Comparison of ENCODE assay signal across 16 mouse cellular contexts in genomic region chr8:77284473-77284872, GRCm38 (mm10).
"Had no signal": no experiment of that assay in that cellular context is flagged by ENCODE, and none has a peak within 500 bp of the region (broad histone marks: within the 10 kb centered on the region; RNA-seq: fewer than 3 reads in every experiment).

No protein-coding gene starts in this region.

- ATAC-seq: intestine, embryonic 16.5 days; midbrain, embryonic 15.5 days had no signal

- H3K4me1 ChIP-seq: midbrain, embryonic 15.5 days; neural tube, embryonic 13.5 days; stomach, embryonic 15.5 days had no signal

- H3K9ac ChIP-seq: limb, embryonic 13.5 days; liver, embryonic 14.5 days; midbrain, embryonic 15.5 days; neural tube, embryonic 13.5 days; stomach, embryonic 15.5 days had no signal

- DNase-seq: kidney, adult 8-10 months; kidney, postnatal 25 days; layer of hippocampus, adult 9-11 months; left cerebral cortex, postnatal 4 days; lung, adult 18-20 months; lung, postnatal 10 days; lung, postnatal 4 days; right cerebral cortex, postnatal 14 days had no signal

- H3K27me3 ChIP-seq: limb, embryonic 13.5 days; megakaryocyte, embryonic 14.5 days; midbrain, embryonic 15.5 days; neural tube, embryonic 13.5 days; stomach, embryonic 15.5 days had no signal

- H3K4me3 ChIP-seq: limb, embryonic 13.5 days; midbrain, embryonic 15.5 days; neural tube, embryonic 13.5 days; stomach, embryonic 15.5 days had no signal

- H3K4me2 ChIP-seq: limb, embryonic 13.5 days; midbrain, embryonic 11.5 days; midbrain, embryonic 15.5 days; neural tube, embryonic 13.5 days; stomach, embryonic 15.5 days had no signal

- H3K27ac ChIP-seq: limb, embryonic 13.5 days; liver, embryonic 14.5 days; midbrain, embryonic 15.5 days; neural tube, embryonic 13.5 days; stomach, embryonic 15.5 days had no signal

- H3K36me3 ChIP-seq: midbrain, embryonic 15.5 days; neural tube, embryonic 13.5 days; stomach, embryonic 15.5 days had no signal

- H3K9me3 ChIP-seq: limb, embryonic 13.5 days; midbrain, embryonic 15.5 days; neural tube, embryonic 13.5 days; stomach, embryonic 15.5 days had no signal
